Mouse (Mus musculus): ENCODE data around the gene Lrp4.

- TF ChIP-seq CTCF (IDR thresholded peaks at IDR 0.05) (no peak), EP300 (IDR thresholded peaks at IDR 0.05) (no peak)
Measured at GRCm38 (mm10) chr2:91493981-91494380, 36.7 kb downstream of the Lrp4 start.

Measured in lung, postnatal 0 days (tissue).